Mouse (Mus musculus): Measurements from ENCODE around the gene Igfbp6. TPM values are rescaled to one million over a fixed set of nuclear protein-coding genes. Genes with fewer than 3 reads are reported as not detected.

Igfbp6 gene
- polyA plus RNA-seq, 1 experiment from 2014 or later, result 0.34 TPM

DNA sequence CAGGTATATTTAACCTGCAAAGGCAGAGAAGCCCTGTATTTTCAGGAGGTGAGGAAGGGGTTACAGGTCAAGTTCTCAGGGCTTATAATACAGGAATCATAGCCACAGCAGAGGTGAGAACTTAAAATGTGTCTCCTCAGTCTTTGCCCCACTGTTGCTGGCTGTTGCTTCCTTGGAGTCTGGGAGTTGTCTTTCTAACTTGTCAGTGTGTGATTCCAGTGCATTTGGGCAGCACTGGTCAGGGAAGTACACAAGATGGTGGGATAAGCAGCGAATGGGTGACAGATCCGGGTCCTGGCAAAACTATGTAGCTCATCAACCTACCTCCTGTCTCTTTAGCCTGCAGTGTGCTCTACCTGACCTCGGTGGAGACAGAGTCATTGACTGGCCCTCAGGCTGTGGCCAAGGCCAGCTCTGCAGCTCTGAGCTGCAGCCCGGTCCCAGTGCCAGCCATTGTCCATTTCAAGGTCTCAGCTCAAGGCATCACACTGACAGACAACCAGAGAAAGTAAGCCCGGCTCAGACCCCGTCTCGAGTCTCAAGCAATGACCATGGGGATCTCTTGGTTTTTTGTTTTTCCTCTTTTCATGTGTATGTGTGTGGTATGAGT is 29.4 kb upstream of the Igfbp6 start:
- Histone ChIP-seq H3K4me1 (ENCODE audit: control insufficient read depth, insufficient read depth, low read length) (no peaks in the 10 kb centered on the region), H3K27ac (ENCODE audit: low read depth, low read length) (no peak overlapping the region), H3K9ac (ENCODE audit: low read length) (no peak overlapping the region), H3K27me3 (ENCODE audit: control insufficient read depth, insufficient read depth, low read length) (no peaks in the 10 kb centered on the region), H3K9me3 (ENCODE audit: control insufficient read depth, low read length) (no peaks in the 10 kb centered on the region), H3K4me2 (ENCODE audit: low read depth) (no peak overlapping the region), H3K4me3 (ENCODE audit: low read depth, low read length) (no peak overlapping the region), H3K36me3 (ENCODE audit: control insufficient read depth, insufficient read depth, low read length) (peaks cover 19% of the 10 kb centered on the region)
- DNase-seq (ENCODE audit: low spot score) (no peak), ATAC-seq (ENCODE audit: insufficient read depth, low FRiP score, low TSS enrichment) (no peak)
- 91% methylated on average over 7 of the region's 7 CpGs for WGBS

DNA sequence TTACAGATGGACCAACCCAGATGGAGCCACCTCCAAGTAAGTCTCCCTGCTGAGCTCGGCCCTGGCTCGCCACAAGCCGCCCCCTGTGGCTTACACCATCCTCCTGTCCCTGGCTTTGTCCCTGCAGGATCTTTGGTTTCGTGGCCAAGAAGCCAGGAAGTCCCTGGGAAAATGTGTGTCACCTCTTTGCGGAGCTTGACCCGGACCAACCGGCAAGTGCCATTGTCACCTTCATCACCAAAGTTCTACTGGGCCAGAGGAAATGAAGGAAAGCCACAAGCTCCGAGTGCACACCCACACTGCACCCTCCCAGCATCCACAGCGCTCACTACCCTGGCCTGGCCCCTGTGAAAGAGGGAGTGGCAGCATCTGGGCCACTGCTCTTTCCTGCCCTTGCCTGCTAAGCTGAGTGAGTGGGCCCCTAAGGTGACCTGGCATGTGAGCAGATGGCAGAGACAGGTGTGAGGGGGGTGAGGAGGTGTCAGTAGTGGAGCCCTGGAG is 28.4 kb upstream of the Igfbp6 start:
- Histone ChIP-seq H3K4me2 (ENCODE audit: low read depth) (no peak overlapping the region), H3K9me3 (ENCODE audit: control insufficient read depth, low read length) (no peaks in the 10 kb centered on the region), H3K27me3 (ENCODE audit: control insufficient read depth, insufficient read depth, low read length) (no peaks in the 10 kb centered on the region), H3K9ac (ENCODE audit: low read length) (no peak overlapping the region), H3K36me3 (ENCODE audit: control insufficient read depth, insufficient read depth, low read length) (peaks cover 19% of the 10 kb centered on the region), H3K4me1 (ENCODE audit: control insufficient read depth, insufficient read depth, low read length) (no peaks in the 10 kb centered on the region), H3K4me3 (ENCODE audit: low read depth, low read length) (no peak overlapping the region), H3K27ac (ENCODE audit: low read depth, low read length) (no peak overlapping the region)
- ATAC-seq (ENCODE audit: insufficient read depth, low FRiP score, low TSS enrichment), result no peak
- WGBS, result 76% methylated on average over 9 of the region's 9 CpGs
- DNase-seq (ENCODE audit: low spot score), result no peak

DNA sequence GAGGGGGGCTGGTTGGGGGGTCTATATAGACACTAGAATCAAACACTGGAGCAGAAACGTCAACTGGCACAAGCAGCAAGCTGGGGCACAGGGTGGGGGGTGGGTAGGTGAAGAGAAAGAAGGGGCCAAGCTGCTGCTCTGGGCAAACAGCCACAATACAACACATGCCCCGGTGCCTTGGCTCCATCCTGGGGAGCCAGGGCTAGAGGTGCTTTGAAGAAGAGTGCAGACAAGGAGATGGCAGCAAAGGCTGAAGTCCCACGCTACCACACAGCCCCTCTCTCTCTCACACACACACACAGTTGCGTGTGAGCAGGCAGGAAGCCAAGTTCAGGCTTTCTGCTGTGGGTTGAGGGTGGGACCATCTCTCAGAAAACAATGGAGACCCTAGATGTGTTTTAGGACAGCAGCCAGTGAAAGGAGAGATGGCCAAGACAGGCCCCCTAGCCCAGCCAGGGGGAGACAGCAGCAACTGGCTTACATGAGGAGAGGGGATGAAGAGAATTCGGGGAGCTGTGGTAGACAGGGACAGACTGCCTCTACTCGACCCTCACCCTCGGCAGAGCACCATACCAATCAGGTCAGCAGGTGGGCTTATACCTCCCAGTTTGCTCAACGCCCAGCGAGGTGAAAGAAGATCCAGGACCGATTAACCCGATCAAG is 27.3 kb upstream of the Igfbp6 start:
- Histone ChIP-seq H3K4me2 (ENCODE audit: low read depth) (no peak overlapping the region), H3K9ac (ENCODE audit: low read length) (no peak overlapping the region), H3K27me3 (ENCODE audit: control insufficient read depth, insufficient read depth, low read length) (no peaks in the 10 kb centered on the region), H3K9me3 (ENCODE audit: control insufficient read depth, low read length) (no peaks in the 10 kb centered on the region), H3K4me3 (ENCODE audit: low read depth, low read length) (no peak overlapping the region), H3K36me3 (ENCODE audit: control insufficient read depth, insufficient read depth, low read length) (peaks cover 19% of the 10 kb centered on the region), H3K4me1 (ENCODE audit: control insufficient read depth, insufficient read depth, low read length) (no peaks in the 10 kb centered on the region), H3K27ac (ENCODE audit: low read depth, low read length) (no peak overlapping the region)
- ATAC-seq (ENCODE audit: insufficient read depth, low FRiP score, low TSS enrichment) (no peak), DNase-seq (ENCODE audit: low spot score) (no peak)
- 84% methylated on average over 11 of the region's 11 CpGs for WGBS

DNA sequence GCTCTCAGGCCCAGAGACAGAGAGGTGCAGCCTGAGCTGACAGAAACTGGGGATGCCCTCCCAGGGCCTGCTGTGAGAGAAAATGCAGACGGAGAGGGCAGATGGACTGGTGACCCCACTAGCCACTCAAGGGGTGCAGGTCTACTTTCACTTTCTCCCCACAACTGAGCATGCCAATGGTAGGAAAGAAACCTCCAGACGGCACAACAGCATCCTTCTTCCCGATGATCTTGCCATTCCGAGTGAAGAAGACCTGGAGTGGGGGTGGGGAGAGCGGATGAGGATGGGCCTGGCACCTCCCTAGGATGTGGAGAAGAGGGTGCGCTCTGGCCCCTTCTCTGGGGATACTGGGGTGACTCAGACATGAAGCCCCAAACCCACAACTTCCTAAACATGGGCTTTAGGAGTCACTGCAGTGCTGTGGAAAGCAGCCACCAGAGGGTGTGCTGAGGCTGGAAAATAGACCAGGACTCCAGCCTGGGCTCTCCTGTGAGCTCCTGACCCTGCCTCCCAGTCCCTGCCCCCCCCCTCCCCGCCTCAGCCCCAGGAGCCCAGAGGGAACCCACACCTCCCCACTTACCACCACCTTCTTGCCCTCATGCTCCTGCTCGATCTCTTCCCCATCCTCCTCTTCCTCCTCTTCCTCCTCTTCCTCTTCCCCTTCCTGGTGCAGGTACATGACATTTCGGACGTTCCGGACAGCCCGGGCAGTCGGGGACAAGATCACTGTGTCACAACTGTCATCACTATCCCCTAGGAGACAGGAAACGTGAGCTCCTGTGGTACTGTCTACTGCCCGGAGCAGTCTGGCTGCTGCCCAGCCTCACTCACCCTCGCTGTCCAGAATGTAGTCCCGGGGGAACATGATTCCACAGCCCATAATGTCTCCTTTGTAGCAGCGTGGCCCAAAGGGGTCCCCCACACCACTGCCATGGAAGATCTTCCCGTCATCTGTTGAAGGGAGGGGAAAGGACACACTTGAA is 26.4 kb upstream of the Igfbp6 start:
- no peak overlapping the region for H3K4me2 ChIP-seq (ENCODE audit: low read depth)
- no peaks in the 10 kb centered on the region for H3K27me3 ChIP-seq (ENCODE audit: control insufficient read depth, insufficient read depth, low read length)
- H3K27ac ChIP-seq (ENCODE audit: low read depth, low read length), result no peak overlapping the region
- no peaks in the 10 kb centered on the region for H3K9me3 ChIP-seq (ENCODE audit: control insufficient read depth, low read length)
- H3K9ac ChIP-seq (ENCODE audit: low read length), result no peak overlapping the region
- ATAC-seq (ENCODE audit: insufficient read depth, low FRiP score, low TSS enrichment) (no peak), DNase-seq (ENCODE audit: low spot score) (no peak)
- H3K36me3 ChIP-seq (ENCODE audit: control insufficient read depth, insufficient read depth, low read length), result peaks cover 17% of the 10 kb centered on the region
- H3K4me1 ChIP-seq (ENCODE audit: control insufficient read depth, insufficient read depth, low read length), result no peaks in the 10 kb centered on the region
- no peak overlapping the region for H3K4me3 ChIP-seq (ENCODE audit: low read depth, low read length)
- 80% methylated on average over 19 of the region's 19 CpGs for WGBS

DNA sequence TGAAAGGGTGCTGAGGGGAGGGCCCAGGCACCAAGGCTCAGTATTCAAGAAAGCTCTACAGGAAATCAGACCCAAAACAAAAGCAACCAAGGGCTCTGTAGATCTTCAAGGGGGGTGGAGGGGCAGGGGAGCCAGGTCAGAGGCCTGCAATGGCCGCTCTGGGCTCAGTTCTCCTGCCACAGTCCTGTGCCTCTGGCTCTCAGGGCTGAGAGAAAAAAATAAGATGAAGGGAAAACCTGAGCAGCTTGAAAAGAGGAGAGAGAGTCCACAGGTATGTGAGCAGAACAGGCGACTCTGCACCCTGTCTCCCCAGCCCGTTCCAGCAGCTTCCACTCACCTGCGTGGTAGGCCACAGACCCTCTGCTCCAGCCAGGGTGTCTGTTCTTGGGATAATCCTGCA is 25.6 kb upstream of the Igfbp6 start:
- Histone ChIP-seq H3K4me1 (ENCODE audit: control insufficient read depth, insufficient read depth, low read length) (no peaks in the 10 kb centered on the region), H3K4me3 (ENCODE audit: low read depth, low read length) (no peak overlapping the region), H3K36me3 (ENCODE audit: control insufficient read depth, insufficient read depth, low read length) (peaks cover 16% of the 10 kb centered on the region), H3K27ac (ENCODE audit: low read depth, low read length) (no peak overlapping the region), H3K4me2 (ENCODE audit: low read depth) (no peak overlapping the region), H3K9ac (ENCODE audit: low read length) (no peak overlapping the region), H3K27me3 (ENCODE audit: control insufficient read depth, insufficient read depth, low read length) (no peaks in the 10 kb centered on the region), H3K9me3 (ENCODE audit: control insufficient read depth, low read length) (no peaks in the 10 kb centered on the region)
- DNase-seq (ENCODE audit: low spot score) (no peak), ATAC-seq (ENCODE audit: insufficient read depth, low FRiP score, low TSS enrichment) (no peak)
- WGBS, result 88% methylated on average over 4 of the region's 4 CpGs

DNA sequence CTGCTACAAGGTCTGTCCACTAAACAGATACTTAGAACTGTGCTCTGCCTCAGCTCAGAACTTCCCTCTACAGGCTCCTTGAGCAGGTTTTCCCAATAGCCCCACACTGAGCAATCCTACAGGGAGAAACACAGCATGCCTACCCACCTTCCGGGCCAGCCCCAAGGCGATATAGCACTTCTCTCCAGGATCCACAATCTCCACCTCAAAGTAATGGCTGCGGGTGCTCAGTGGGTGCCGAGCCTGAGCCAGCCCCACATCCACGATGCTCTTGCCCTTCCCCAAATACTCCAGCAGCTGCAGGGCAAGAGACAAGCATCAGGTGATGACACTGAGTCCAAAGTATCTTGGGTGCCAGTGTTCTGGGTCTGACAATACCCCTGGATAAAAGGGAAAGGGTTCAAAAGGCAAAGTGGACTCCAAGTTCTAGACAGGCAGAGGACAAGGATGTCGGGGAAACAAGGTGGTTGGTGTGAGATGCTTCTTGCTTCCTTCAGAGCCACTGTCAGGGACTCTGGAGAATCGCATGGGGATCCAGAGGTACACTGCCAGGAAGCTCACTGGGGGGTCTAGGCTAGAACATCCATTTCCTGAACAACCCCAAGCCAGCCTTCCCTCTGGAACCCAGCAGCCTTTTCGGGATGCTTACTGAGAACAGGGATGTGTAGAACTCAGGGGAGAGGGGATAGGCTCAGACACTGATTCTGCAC is 24.9 kb upstream of the Igfbp6 start:
- Histone ChIP-seq H3K4me1 (ENCODE audit: control insufficient read depth, insufficient read depth, low read length) (no peaks in the 10 kb centered on the region), H3K9ac (ENCODE audit: low read length) (no peak overlapping the region), H3K36me3 (ENCODE audit: control insufficient read depth, insufficient read depth, low read length) (peaks cover 16% of the 10 kb centered on the region), H3K27me3 (ENCODE audit: control insufficient read depth, insufficient read depth, low read length) (no peaks in the 10 kb centered on the region), H3K4me2 (ENCODE audit: low read depth) (no peak overlapping the region), H3K27ac (ENCODE audit: low read depth, low read length) (no peak overlapping the region), H3K4me3 (ENCODE audit: low read depth, low read length) (no peak overlapping the region), H3K9me3 (ENCODE audit: control insufficient read depth, low read length) (no peaks in the 10 kb centered on the region)
- ATAC-seq (ENCODE audit: insufficient read depth, low FRiP score, low TSS enrichment), result no peak
- WGBS, result 72% methylated on average over 8 of the region's 8 CpGs
- no peak for DNase-seq (ENCODE audit: low spot score)

DNA sequence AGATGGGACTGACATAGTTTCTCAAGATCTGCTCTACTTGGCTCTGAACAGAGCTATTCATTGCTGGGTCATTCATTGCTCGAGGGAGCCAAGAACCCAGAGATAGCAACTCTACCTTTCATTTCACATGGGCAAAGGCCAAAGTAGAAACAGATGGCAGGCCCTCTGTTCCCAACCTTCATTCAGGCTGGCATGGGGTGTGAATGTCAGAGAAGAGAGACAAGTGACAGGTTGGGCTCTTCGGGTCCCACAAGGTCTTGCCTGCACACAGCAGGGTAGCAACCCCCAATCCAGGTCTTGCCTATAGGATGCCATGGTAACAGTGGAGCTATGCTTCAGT is 24.4 kb upstream of the Igfbp6 start:
- no peak overlapping the region for H3K4me3 ChIP-seq (ENCODE audit: low read depth, low read length)
- H3K4me2 ChIP-seq (ENCODE audit: low read depth), result no peak overlapping the region
- no peak for DNase-seq (ENCODE audit: low spot score)
- ATAC-seq (ENCODE audit: insufficient read depth, low FRiP score, low TSS enrichment), result no peak
- H3K27me3 ChIP-seq (ENCODE audit: control insufficient read depth, insufficient read depth, low read length), result no peaks in the 10 kb centered on the region
- 91% methylated on average over 2 of the region's 2 CpGs for WGBS
- H3K4me1 ChIP-seq (ENCODE audit: control insufficient read depth, insufficient read depth, low read length), result no peaks in the 10 kb centered on the region
- peaks cover 18% of the 10 kb centered on the region for H3K36me3 ChIP-seq (ENCODE audit: control insufficient read depth, insufficient read depth, low read length)
- no peak overlapping the region for H3K9ac ChIP-seq (ENCODE audit: low read length)
- no peak overlapping the region for H3K27ac ChIP-seq (ENCODE audit: low read depth, low read length)
- no peaks in the 10 kb centered on the region for H3K9me3 ChIP-seq (ENCODE audit: control insufficient read depth, low read length)

DNA sequence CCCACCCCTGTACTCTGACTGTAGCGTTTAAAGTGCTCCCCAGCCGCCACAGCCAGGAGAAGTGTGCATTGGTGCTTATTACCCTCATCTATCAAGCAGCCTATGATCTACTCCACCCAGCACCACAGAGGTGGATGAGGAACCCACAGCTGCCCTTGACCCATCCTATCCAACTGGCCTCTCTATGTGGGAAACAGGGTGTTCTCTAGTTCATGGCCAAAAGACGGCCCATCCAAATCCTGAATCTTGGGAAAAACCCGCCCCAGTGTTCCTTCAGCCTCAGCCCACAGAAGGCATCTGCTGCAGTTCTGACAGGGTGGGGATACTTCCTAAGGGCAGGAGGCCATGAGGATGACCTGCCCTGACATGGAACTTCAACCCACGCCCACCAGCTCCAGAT is 23.6 kb upstream of the Igfbp6 start:
- DNase-seq (ENCODE audit: low spot score), result no peak
- Histone ChIP-seq H3K36me3 (ENCODE audit: control insufficient read depth, insufficient read depth, low read length) (peaks cover 18% of the 10 kb centered on the region), H3K27ac (ENCODE audit: low read depth, low read length) (no peak overlapping the region), H3K27me3 (ENCODE audit: control insufficient read depth, insufficient read depth, low read length) (no peaks in the 10 kb centered on the region), H3K9me3 (ENCODE audit: control insufficient read depth, low read length) (no peaks in the 10 kb centered on the region), H3K9ac (ENCODE audit: low read length) (no peak overlapping the region), H3K4me2 (ENCODE audit: low read depth) (no peak overlapping the region), H3K4me1 (ENCODE audit: control insufficient read depth, insufficient read depth, low read length) (no peaks in the 10 kb centered on the region), H3K4me3 (ENCODE audit: low read depth, low read length) (no peak overlapping the region)
- no peak for ATAC-seq (ENCODE audit: insufficient read depth, low FRiP score, low TSS enrichment)
- 93% methylated on average over 5 of the region's 5 CpGs for WGBS

All from neural tube, embryonic 11.5 days (tissue).